Mouse (Mus musculus): ENCODE measurements around the gene Iqcf5. TPM values are rescaled to one million over a fixed set of nuclear protein-coding genes. Genes with fewer than 3 reads are reported as not detected.
"Not testable (repeated sequence)": the region's sequence is repeated elsewhere in the genome, so short reads cannot be mapped to it uniquely, and the experiment has no call there.

Gene Iqcf5
- polyA plus RNA-seq, 1 experiment from 2014 or later: not detected

GRCm38 (mm10) chr9:106485076-106485475 lies 29.3 kb upstream of the Iqcf5 start:
- WGBS: 84% methylated on average over 10 of the region's 10 CpGs
- ATAC-seq (ENCODE audit: insufficient read depth, low FRiP score, low TSS enrichment) (no peak), DNase-seq (ENCODE audit: low spot score) (no peak)
- peaks cover 7% of the 10 kb centered on the region; the same call in 1 of the 2 replicates for H3K36me3 ChIP-seq (ENCODE audit: control insufficient read depth, insufficient read depth, low read length)
- H3K4me2 ChIP-seq (ENCODE audit: low read depth): no peak overlapping the region
- H3K9ac ChIP-seq (ENCODE audit: low read length): no peak overlapping the region
- no peaks in the 10 kb centered on the region for H3K27me3 ChIP-seq (ENCODE audit: control insufficient read depth, insufficient read depth, low read length)
- H3K4me3 ChIP-seq (ENCODE audit: low read depth, low read length): no peak overlapping the region
- H3K4me1 ChIP-seq (ENCODE audit: control insufficient read depth, insufficient read depth, low read length): no peaks in the 10 kb centered on the region
- no peak overlapping the region for H3K27ac ChIP-seq (ENCODE audit: low read depth, low read length)
- no peaks in the 10 kb centered on the region for H3K9me3 ChIP-seq (ENCODE audit: control insufficient read depth, low read length)

- H3K4me1 ChIP-seq (ENCODE audit: control insufficient read depth, insufficient read depth, low read length); H3K36me3 ChIP-seq (ENCODE audit: control insufficient read depth, insufficient read depth, low read length); DNase-seq (ENCODE audit: low spot score); H3K9ac ChIP-seq (ENCODE audit: low read length); H3K27me3 ChIP-seq (ENCODE audit: control insufficient read depth, insufficient read depth, low read length); H3K4me2 ChIP-seq (ENCODE audit: low read depth); H3K4me3 ChIP-seq (ENCODE audit: low read depth, low read length); ATAC-seq (ENCODE audit: insufficient read depth, low FRiP score, low TSS enrichment); H3K27ac ChIP-seq (ENCODE audit: low read depth, low read length); H3K9me3 ChIP-seq (ENCODE audit: control insufficient read depth, low read length): not testable (repeated sequence)
- WGBS: 84% methylated on average over 6 of the region's 6 CpGs
These were observed 26.8 kb upstream of the Iqcf5 start for GRCm38 (mm10) chr9:106487602-106488001.

GRCm38 (mm10) chr9:106499667-106500066 lies 14.7 kb upstream of the Iqcf5 start, which contains the start of gene Iqcf1:
TSS of gene Iqcf1 (plus strand) at chr9:106499967.
- H3K4me3 ChIP-seq (ENCODE audit: low read depth, low read length): no peak within 1 kb of the TSS
- H3K4me2 ChIP-seq (ENCODE audit: low read depth): no peak within 1 kb of the TSS
- H3K27ac ChIP-seq (ENCODE audit: low read depth, low read length): no peak within 1 kb of the TSS
- no peaks in the 10 kb centered on the region for H3K36me3 ChIP-seq (ENCODE audit: control insufficient read depth, insufficient read depth, low read length)
- no peaks in the 10 kb centered on the region for H3K4me1 ChIP-seq (ENCODE audit: control insufficient read depth, insufficient read depth, low read length)
- H3K27me3 ChIP-seq (ENCODE audit: control insufficient read depth, insufficient read depth, low read length): no peaks in the 10 kb centered on the region
- no peak within 1 kb of the TSS for H3K9ac ChIP-seq (ENCODE audit: low read length)
- DNase-seq (ENCODE audit: low spot score): no peak
- no peaks in the 10 kb centered on the region for H3K9me3 ChIP-seq (ENCODE audit: control insufficient read depth, low read length)
- WGBS: 95% methylated on average over 6 of the region's 6 CpGs
- ATAC-seq (ENCODE audit: insufficient read depth, low FRiP score, low TSS enrichment): no peak

- no peaks in the 10 kb centered on the region for H3K36me3 ChIP-seq (ENCODE audit: control insufficient read depth, insufficient read depth, low read length)
- ATAC-seq (ENCODE audit: insufficient read depth, low FRiP score, low TSS enrichment): no peak
- H3K9ac ChIP-seq (ENCODE audit: low read length): no peak overlapping the region
- no peak overlapping the region for H3K4me2 ChIP-seq (ENCODE audit: low read depth)
- DNase-seq (ENCODE audit: low spot score): no peak
- no peaks in the 10 kb centered on the region for H3K27me3 ChIP-seq (ENCODE audit: control insufficient read depth, insufficient read depth, low read length)
- H3K27ac ChIP-seq (ENCODE audit: low read depth, low read length): no peak overlapping the region
- no peaks in the 10 kb centered on the region for H3K9me3 ChIP-seq (ENCODE audit: control insufficient read depth, low read length)
- 87% methylated on average over 22 of the region's 22 CpGs for WGBS
- no peak overlapping the region for H3K4me3 ChIP-seq (ENCODE audit: low read depth, low read length)
- no peaks in the 10 kb centered on the region for H3K4me1 ChIP-seq (ENCODE audit: control insufficient read depth, insufficient read depth, low read length)
These were observed 12.5 kb upstream of the Iqcf5 start for GRCm38 (mm10) chr9:106501846-106502245.

GRCm38 (mm10) chr9:106504246-106504645 lies 10.1 kb upstream of the Iqcf5 start:
- no peak overlapping the region for H3K4me2 ChIP-seq (ENCODE audit: low read depth)
- H3K36me3 ChIP-seq (ENCODE audit: control insufficient read depth, insufficient read depth, low read length): no peaks in the 10 kb centered on the region
- H3K9ac ChIP-seq (ENCODE audit: low read length): no peak overlapping the region
- no peaks in the 10 kb centered on the region for H3K4me1 ChIP-seq (ENCODE audit: control insufficient read depth, insufficient read depth, low read length)
- DNase-seq (ENCODE audit: low spot score) (no peak), ATAC-seq (ENCODE audit: insufficient read depth, low FRiP score, low TSS enrichment) (no peak)
- no peaks in the 10 kb centered on the region for H3K9me3 ChIP-seq (ENCODE audit: control insufficient read depth, low read length)
- 70% methylated on average over 6 of the region's 6 CpGs for WGBS
- H3K4me3 ChIP-seq (ENCODE audit: low read depth, low read length): no peak overlapping the region
- H3K27me3 ChIP-seq (ENCODE audit: control insufficient read depth, insufficient read depth, low read length): no peaks in the 10 kb centered on the region
- H3K27ac ChIP-seq (ENCODE audit: low read depth, low read length): no peak overlapping the region

GRCm38 (mm10) chr9:106509356-106509755 lies 5.0 kb upstream of the Iqcf5 start:
- Histone ChIP-seq H3K27me3 (ENCODE audit: control insufficient read depth, insufficient read depth, low read length) (no peaks in the 10 kb centered on the region), H3K9me3 (ENCODE audit: control insufficient read depth, low read length) (no peaks in the 10 kb centered on the region), H3K4me1 (ENCODE audit: control insufficient read depth, insufficient read depth, low read length) (no peaks in the 10 kb centered on the region), H3K4me3 (ENCODE audit: low read depth, low read length) (no peak overlapping the region), H3K36me3 (ENCODE audit: control insufficient read depth, insufficient read depth, low read length) (no peaks in the 10 kb centered on the region), H3K4me2 (ENCODE audit: low read depth) (no peak overlapping the region), H3K27ac (ENCODE audit: low read depth, low read length) (no peak overlapping the region), H3K9ac (ENCODE audit: low read length) (no peak overlapping the region)
- DNase-seq (ENCODE audit: low spot score): no peak
- ATAC-seq (ENCODE audit: insufficient read depth, low FRiP score, low TSS enrichment): no peak
- WGBS: 91% methylated on average over 10 of the region's 10 CpGs

- no peak for ATAC-seq (ENCODE audit: insufficient read depth, low FRiP score, low TSS enrichment)
- no peaks in the 10 kb centered on the region for H3K36me3 ChIP-seq (ENCODE audit: control insufficient read depth, insufficient read depth, low read length)
These were observed 1.5 kb upstream of the Iqcf5 start for GRCm38 (mm10) chr9:106512729-106513450.

GRCm38 (mm10) chr9:106513566-106513965 lies 807 bp upstream of the Iqcf5 start:
- 82% methylated on average over 6 of the region's 6 CpGs for WGBS
- H3K4me3 ChIP-seq (ENCODE audit: low read depth, low read length): no peak overlapping the region
- no peak for ATAC-seq (ENCODE audit: insufficient read depth, low FRiP score, low TSS enrichment)
- no peaks in the 10 kb centered on the region for H3K9me3 ChIP-seq (ENCODE audit: control insufficient read depth, low read length)
- H3K36me3 ChIP-seq (ENCODE audit: control insufficient read depth, insufficient read depth, low read length): no peaks in the 10 kb centered on the region
- no peak for DNase-seq (ENCODE audit: low spot score)
- H3K4me2 ChIP-seq (ENCODE audit: low read depth): no peak overlapping the region
- H3K27ac ChIP-seq (ENCODE audit: low read depth, low read length): no peak overlapping the region
- no peaks in the 10 kb centered on the region for H3K4me1 ChIP-seq (ENCODE audit: control insufficient read depth, insufficient read depth, low read length)
- H3K9ac ChIP-seq (ENCODE audit: low read length): no peak overlapping the region
- no peaks in the 10 kb centered on the region for H3K27me3 ChIP-seq (ENCODE audit: control insufficient read depth, insufficient read depth, low read length)

More at GRCm38 (mm10) chr9:106512729-106513450, 1.5 kb upstream of the Iqcf5 start:
- Histone ChIP-seq H3K4me1 (ENCODE audit: control insufficient read depth, insufficient read depth, low read length) (no peaks in the 10 kb centered on the region), H3K4me2 (ENCODE audit: low read depth) (no peak overlapping the region), H3K9me3 (ENCODE audit: control insufficient read depth, low read length) (no peaks in the 10 kb centered on the region), H3K9ac (ENCODE audit: low read length) (no peak overlapping the region), H3K27ac (ENCODE audit: low read depth, low read length) (no peak overlapping the region), H3K27me3 (ENCODE audit: control insufficient read depth, insufficient read depth, low read length) (no peaks in the 10 kb centered on the region), H3K4me3 (ENCODE audit: low read depth, low read length) (no peak overlapping the region)
- WGBS: 74% methylated on average over 13 of the region's 13 CpGs
- no peak for DNase-seq (ENCODE audit: low spot score)

- Histone ChIP-seq H3K4me2 (ENCODE audit: low read depth) (no peak overlapping the region), H3K4me1 (ENCODE audit: control insufficient read depth, insufficient read depth, low read length) (no peaks in the 10 kb centered on the region), H3K4me3 (ENCODE audit: low read depth, low read length) (no peak overlapping the region), H3K9ac (ENCODE audit: low read length) (no peak overlapping the region), H3K36me3 (ENCODE audit: control insufficient read depth, insufficient read depth, low read length) (no peaks in the 10 kb centered on the region), H3K27me3 (ENCODE audit: control insufficient read depth, insufficient read depth, low read length) (no peaks in the 10 kb centered on the region), H3K27ac (ENCODE audit: low read depth, low read length) (no peak overlapping the region), H3K9me3 (ENCODE audit: control insufficient read depth, low read length) (no peaks in the 10 kb centered on the region)
- DNase-seq (ENCODE audit: low spot score) (no peak), ATAC-seq (ENCODE audit: insufficient read depth, low FRiP score, low TSS enrichment) (no peak)
- 82% methylated on average over 2 of the region's 2 CpGs for WGBS
These were observed 5.1 kb downstream of the Iqcf5 start for GRCm38 (mm10) chr9:106519433-106519832.

All from neural tube, embryonic 11.5 days (tissue).